In the genomic region with DNA sequence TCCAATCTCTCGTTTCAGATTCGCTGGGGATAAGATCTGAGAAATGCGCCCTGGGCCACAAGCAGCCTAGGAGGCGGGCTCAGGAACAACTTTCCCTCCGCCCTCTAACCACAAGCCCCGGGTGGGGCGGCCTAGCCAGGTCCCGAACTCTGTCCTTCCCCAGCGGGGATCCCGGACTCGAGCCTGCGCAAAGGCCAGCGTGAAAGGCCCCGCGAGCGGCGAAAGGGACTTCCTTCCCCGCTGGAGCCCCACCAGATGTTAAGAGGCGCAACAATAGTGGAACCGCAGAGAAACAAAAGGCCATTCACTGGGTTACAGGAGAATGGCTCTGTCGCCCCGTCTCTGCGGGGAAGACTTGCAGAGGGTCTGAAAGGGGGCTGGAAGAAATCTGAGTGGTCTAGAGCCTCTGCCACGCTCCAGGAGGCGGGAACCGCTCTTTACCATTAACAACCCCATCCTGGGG, we compare ENCODE assay signal across 8 mouse cellular contexts. TPM values are rescaled to one million over a fixed set of nuclear protein-coding genes. Genes with fewer than 3 reads are reported as not detected.
DNase-seq lines count a peak whose midpoint lies in the region; ATAC-seq and TF ChIP-seq lines count a peak whose summit lies in the region.

No protein-coding gene starts in this region.

- no peaks in the 10 kb centered on the region for H3K9me3 ChIP-seq in liver, embryonic 15.5 days (replicated peaks)
- H3K9me3 ChIP-seq in stomach, postnatal 0 days (ENCODE audit: control insufficient read depth, low read length), result no peaks in the 10 kb centered on the region

- peak overlapping the region; percentile 76 for H3K27ac ChIP-seq in liver, embryonic 15.5 days (replicated peaks)
- peak overlapping the region; percentile 81 for H3K27ac ChIP-seq in stomach, postnatal 0 days (replicated peaks)

- H3K4me2 ChIP-seq in liver, embryonic 15.5 days, result peak overlapping the region; percentile 84
- peak overlapping the region; percentile 85 for H3K4me2 ChIP-seq in stomach, postnatal 0 days (replicated peaks; ENCODE audit: low read depth)

- under 1% methylated on average over 26 of the region's 26 CpGs for WGBS in liver, embryonic 15.5 days (ENCODE audit: insufficient replicate concordance)
- under 1% methylated on average over 26 of the region's 26 CpGs for WGBS in stomach, postnatal 0 days

- DNase-seq in right cerebral cortex, adult 18-20 months, result peak; percentile 19
- DNase-seq in right cerebral cortex, postnatal 25 days, result no peak
- DNase-seq in embryo, embryonic 9.5 days (ENCODE audit: extremely low spot score), result peak; percentile 82
- peak; percentile 54 for DNase-seq in heart, adult 8-10 months (ENCODE audit: low spot score)
- DNase-seq in kidney, adult 18-20 months, result peak; percentile 87
- DNase-seq in naive thymus-derived CD4-positive, alpha-beta T cell, adult 2 months (ENCODE audit: low read depth), result peak; percentile 73
- peak; percentile 81 for DNase-seq in stomach, postnatal 0 days (ENCODE audit: low spot score)

- peaks cover 31% of the 10 kb centered on the region for H3K27me3 ChIP-seq in liver, embryonic 15.5 days
- H3K27me3 ChIP-seq in stomach, postnatal 0 days (ENCODE audit: control insufficient read depth, insufficient read depth, low read length), result no peaks in the 10 kb centered on the region

- no peak for TF ChIP-seq EP300 in stomach, postnatal 0 days (optimal IDR thresholded peaks at IDR 0.05)

- H3K4me1 ChIP-seq in liver, embryonic 15.5 days (replicated peaks), result peaks cover 10% of the 10 kb centered on the region; the same call in 1 of the 2 replicates
- H3K4me1 ChIP-seq in stomach, postnatal 0 days (replicated peaks; ENCODE audit: control insufficient read depth, insufficient read depth), result no peaks in the 10 kb centered on the region

- no peak for TF ChIP-seq CTCF in stomach, postnatal 0 days (IDR thresholded peaks at IDR 0.05; ENCODE audit: low read depth)

- no peaks in the 10 kb centered on the region for H3K36me3 ChIP-seq in liver, embryonic 15.5 days (replicated peaks)
- H3K36me3 ChIP-seq in stomach, postnatal 0 days (ENCODE audit: control insufficient read depth, insufficient read depth, low read length), result no peaks in the 10 kb centered on the region

- H3K9ac ChIP-seq in liver, embryonic 15.5 days, result peak overlapping the region; percentile 57
- peak overlapping the region; percentile 76 for H3K9ac ChIP-seq in stomach, postnatal 0 days (ENCODE audit: low read length)

- ATAC-seq in liver, embryonic 15.5 days (ENCODE audit: insufficient read depth), result peak; percentile 61
- ATAC-seq in stomach, postnatal 0 days (ENCODE audit: low FRiP score, low TSS enrichment), result peak; percentile 74

- H3K4me3 ChIP-seq in liver, embryonic 15.5 days (replicated peaks), result peak overlapping the region; percentile 64
- H3K4me3 ChIP-seq in stomach, postnatal 0 days (ENCODE audit: low read depth, low read length), result peak overlapping the region; percentile 68

RNA-seq across cellular contexts. Expression of a gene that starts 1.1 kb away (rescaled TPM):
- total RNA-seq in heart, adult 8-10 months (2022), result 1 to 10 TPM; 1.5 to 2.5 (median 1.9) TPM
- polyA plus RNA-seq in liver, embryonic 15.5 days (2015; fragmentation: Nextera tagmentation; extraction: Ambion mirVana), result 8.5 and 9.7 TPM in 2 replicates
- 15.0 and 16.9 TPM in 2 replicates for polyA plus RNA-seq in stomach, postnatal 0 days (2015; fragmentation: Nextera tagmentation; extraction: Ambion mirVana)

RNA-seq across cellular contexts. Expression of a gene that starts 4.3 kb away (rescaled TPM):
- not detected for total RNA-seq in heart, adult 8-10 months (2022)
- polyA plus RNA-seq in liver, embryonic 15.5 days (2015; fragmentation: Nextera tagmentation; extraction: Ambion mirVana), result 0.10 TPM in 1 of 2 replicates, not detected in the other
- 0.16 TPM in 1 of 2 replicates, not detected in the other for polyA plus RNA-seq in stomach, postnatal 0 days (2015; fragmentation: Nextera tagmentation; extraction: Ambion mirVana)
